16 mouse cellular contexts compared by ENCODE assay signal in genomic region chr1:178571009-178571408, GRCm38 (mm10). TPM values are rescaled to one million over a fixed set of nuclear protein-coding genes. Genes with fewer than 3 reads are reported as not detected.
"Had no signal": no experiment of that assay in that cellular context is flagged by ENCODE, and none has a peak within 500 bp of the region (broad histone marks: within the 10 kb centered on the region; RNA-seq: fewer than 3 reads in every experiment).

No protein-coding gene starts in this region.

- DNase-seq: kidney, adult 18-20 months; kidney, adult 9 months; kidney, postnatal 14 days; kidney, postnatal 4 days; liver, postnatal 0 days; lung, embryonic 14.5 days; right cerebral cortex, postnatal 14 days; spleen, adult 18-20 months; thymus, postnatal 25 days had no signal

- H3K9ac ChIP-seq: intestine, embryonic 15.5 days; liver, embryonic 14.5 days; liver, postnatal 0 days; lung, embryonic 14.5 days; midbrain, embryonic 12.5 days; midbrain, embryonic 15.5 days; stomach, embryonic 15.5 days had no signal

- H3K9me3 ChIP-seq: intestine, embryonic 15.5 days; stomach, embryonic 15.5 days had no signal

- ATAC-seq: intestine, embryonic 15.5 days; liver, postnatal 0 days; lung, postnatal 0 days; midbrain, embryonic 15.5 days had no signal

- H3K27ac ChIP-seq: intestine, embryonic 15.5 days; liver, embryonic 14.5 days; macrophage; midbrain, embryonic 12.5 days; midbrain, embryonic 15.5 days; stomach, embryonic 15.5 days had no signal

- H3K4me1 ChIP-seq: stomach, embryonic 15.5 days had no signal

- H3K36me3 ChIP-seq: midbrain, embryonic 12.5 days had no signal

- H3K4me2 ChIP-seq: intestine, embryonic 15.5 days; lung, embryonic 14.5 days; midbrain, embryonic 12.5 days; midbrain, embryonic 15.5 days; stomach, embryonic 15.5 days had no signal

- H3K27me3 ChIP-seq: intestine, embryonic 15.5 days; midbrain, embryonic 12.5 days; midbrain, embryonic 15.5 days; stomach, embryonic 15.5 days had no signal

- H3K4me3 ChIP-seq: intestine, embryonic 15.5 days; midbrain, embryonic 12.5 days; midbrain, embryonic 15.5 days; stomach, embryonic 15.5 days had no signal

RNA-seq across cellular contexts. Expression of gene Kif26b, which starts 42.1 kb away (rescaled TPM):
- polyA plus RNA-seq: macrophage had no signal
